Mouse (Mus musculus) natural killer cell, adult 2 months (primary cell): ENCODE data around the gene Ston1.
A peak's percentile ranks its signal among the peaks of the same experiment; 100 is the strongest.

ENCODE experiments used
- DNase-seq, 2 experiments: peaks; one replicate each; pipeline ENCODE4 v3.0.0; 2022; ENCODE audit warnings: low spot score in 2 of 2

Gene Ston1

GRCm38 (mm10) chr17:88597222-88598055 is at the start of gene Ston1:
Gene Ston1, plus strand, starts transcription at chr17:88597684.
- DNase-seq = peak in 1 of 2 experiments; percentile 13

- DNase-seq = no peak
Observed at GRCm38 (mm10) chr17:88549411-88550191, 47.9 kb upstream of the Ston1 start.

- DNase-seq = no peak
Observed at GRCm38 (mm10) chr17:88550351-88550750, 47.1 kb upstream of the Ston1 start.

- no peak for DNase-seq
Observed at GRCm38 (mm10) chr17:88550981-88551940, 46.2 kb upstream of the Ston1 start.

GRCm38 (mm10) chr17:88552556-88552955 is 44.9 kb upstream of the Ston1 start:
- no peak for DNase-seq

- no peak for DNase-seq
Observed at GRCm38 (mm10) chr17:88553001-88553449, 44.5 kb upstream of the Ston1 start.

GRCm38 (mm10) chr17:88553473-88554087 is 43.9 kb upstream of the Ston1 start:
- DNase-seq = no peak

- DNase-seq = no peak
Observed at GRCm38 (mm10) chr17:88556176-88556575, 41.3 kb upstream of the Ston1 start.

GRCm38 (mm10) chr17:88556688-88557087 is 40.8 kb upstream of the Ston1 start:
- DNase-seq = no peak

- DNase-seq = no peak
Observed at GRCm38 (mm10) chr17:88558168-88558842, 39.2 kb upstream of the Ston1 start.

GRCm38 (mm10) chr17:88563611-88564010 is 33.9 kb upstream of the Ston1 start:
- no peak for DNase-seq

- no peak for DNase-seq
Observed at GRCm38 (mm10) chr17:88569807-88570540, 27.5 kb upstream of the Ston1 start.

- no peak for DNase-seq
Observed at GRCm38 (mm10) chr17:88570784-88571183, 26.7 kb upstream of the Ston1 start.

- no peak for DNase-seq
Observed at GRCm38 (mm10) chr17:88574811-88575210, 22.7 kb upstream of the Ston1 start.

GRCm38 (mm10) chr17:88578522-88579242 is 18.8 kb upstream of the Ston1 start:
- DNase-seq = no peak

GRCm38 (mm10) chr17:88580556-88580955 is 16.9 kb upstream of the Ston1 start:
- DNase-seq = no peak

- peak; percentile 1 to 29 for DNase-seq
Observed at GRCm38 (mm10) chr17:88581511-88582021, 15.9 kb upstream of the Ston1 start.

GRCm38 (mm10) chr17:88582999-88583398 is 14.5 kb upstream of the Ston1 start:
- DNase-seq = no peak

- no peak for DNase-seq
Observed at GRCm38 (mm10) chr17:88583411-88583810, 14.1 kb upstream of the Ston1 start.
